Mouse (Mus musculus): Measurements from ENCODE around the gene Tram2.

Tram2 gene

GRCm38 (mm10) chr1:21010282-21010800 is 68.7 kb downstream of the Tram2 start:
- DNase-seq = no peak

GRCm38 (mm10) chr1:21008891-21009290 is 70.1 kb downstream of the Tram2 start:
- DNase-seq = no peak

- no peak for DNase-seq
Observed at GRCm38 (mm10) chr1:21007941-21008701, 70.9 kb downstream of the Tram2 start.

GRCm38 (mm10) chr1:21006775-21007174 is 72.3 kb downstream of the Tram2 start:
- DNase-seq = no peak

- DNase-seq = no peak
Observed at GRCm38 (mm10) chr1:21004596-21004995, 74.4 kb downstream of the Tram2 start.

- DNase-seq = no peak
Observed at GRCm38 (mm10) chr1:21002246-21003142, 76.5 kb downstream of the Tram2 start.

GRCm38 (mm10) chr1:20997881-20998389 is 81.1 kb downstream of the Tram2 start:
- no peak for DNase-seq

- no peak for DNase-seq
Observed at GRCm38 (mm10) chr1:20997328-20997689, 81.7 kb downstream of the Tram2 start.

- DNase-seq = no peak
Observed at GRCm38 (mm10) chr1:20996603-20997327, 82.3 kb downstream of the Tram2 start.

- DNase-seq = no peak
Observed at GRCm38 (mm10) chr1:20995331-20995986, 83.6 kb downstream of the Tram2 start.

GRCm38 (mm10) chr1:20994338-20994737 is 84.7 kb downstream of the Tram2 start:
- DNase-seq = no peak

- DNase-seq = no peak
Observed at GRCm38 (mm10) chr1:20993690-20994089, 85.3 kb downstream of the Tram2 start.

- no peak for DNase-seq
Observed at GRCm38 (mm10) chr1:20989461-20990083, 89.5 kb downstream of the Tram2 start.

GRCm38 (mm10) chr1:20986378-20987056 is 92.5 kb downstream of the Tram2 start:
- DNase-seq = no peak

- no peak for DNase-seq
Observed at GRCm38 (mm10) chr1:20984582-20984981, 94.4 kb downstream of the Tram2 start.

- no peak for DNase-seq
Observed at GRCm38 (mm10) chr1:20984103-20984502, 94.9 kb downstream of the Tram2 start.

GRCm38 (mm10) chr1:20981764-20982163 is 97.3 kb downstream of the Tram2 start:
- no peak for DNase-seq

GRCm38 (mm10) chr1:20980553-20980952 is 98.5 kb downstream of the Tram2 start:
- no peak for DNase-seq

GRCm38 (mm10) chr1:20974341-20975135 is 104.5 kb downstream of the Tram2 start:
- DNase-seq = no peak

GRCm38 (mm10) chr1:20973389-20973788 is 105.6 kb downstream of the Tram2 start:
- DNase-seq = no peak

Data from kidney, adult 18-20 months (tissue).